Mouse (Mus musculus) limb, embryonic 12.5 days (tissue): ENCODE data around the gene Slco3a1. TPM values are rescaled to one million over a fixed set of nuclear protein-coding genes. Genes with fewer than 3 reads are reported as not detected.
A peak's percentile ranks its signal among the peaks of the same experiment; 100 is the strongest.

Source experiments
- ATAC-seq: fragments of 200-750 bp; cut with Nextera tagmentation; 2 replicates; pipeline ENCODE4 v1.8.0; 2017; ENCODE audit warnings: low read depth, moderate TSS enrichment; ENCODE audit not compliant: insufficient number of reproducible peaks, insufficient read depth, low FRiP score, low TSS enrichment
- H3K27ac ChIP-seq: fragments of 300-500 bp; sonication (generic); 2 replicates; pipeline ENCODE4 v1.5.1; 2016; ENCODE audit warnings: mild to moderate bottlenecking, moderate library complexity
- H3K27me3 ChIP-seq: fragments of 300-500 bp; sonication (generic); 2 replicates; pipeline ENCODE4 v1.6.1; 2016; ENCODE audit warnings: mild to moderate bottlenecking, moderate library complexity
- H3K36me3 ChIP-seq: fragments of 300-500 bp; sonication (generic); 2 replicates; pipeline ENCODE4 v1.6.1; 2016; ENCODE audit warnings: mild to moderate bottlenecking, moderate library complexity
- H3K4me1 ChIP-seq: fragments of 300-500 bp; sonication (generic); replicated peaks from 2 replicates; pipeline ENCODE4 v1.6.1; 2016
- H3K4me2 ChIP-seq: fragments of 300-500 bp; sonication (generic); 2 replicates; pipeline ENCODE4 v1.6.1; 2016; ENCODE audit warnings: mild to moderate bottlenecking, moderate library complexity
- H3K4me3 ChIP-seq: fragments of 300-500 bp; sonication (generic); replicated peaks from 2 replicates; pipeline ENCODE4 v1.5.1; 2016; ENCODE audit warnings: mild to moderate bottlenecking
- H3K9ac ChIP-seq: fragments of 300-500 bp; sonication (generic); replicated peaks from 2 replicates; pipeline ENCODE4 v1.6.1; 2016; ENCODE audit warnings: mild to moderate bottlenecking, moderate library complexity
- H3K9me3 ChIP-seq: fragments of 300-500 bp; sonication (generic); 2 replicates; pipeline ENCODE4 v1.6.1; 2016; ENCODE audit warnings: mild to moderate bottlenecking, moderate library complexity
- WGBS: fragments of 180-500 bp; shearing (Covaris S2); methylation state at CpG from one replicate; pipeline ENCODE4 v1.1.7; 2016; 5-methylcytosine and 5-hydroxymethylcytosine counted together
- polyA plus RNA-seq: library from polyadenylated mRNA; unstranded; fragments of >200 nt; fragmentation: Nextera tagmentation; extraction: Ambion mirVana; gene quantifications from 2 replicates; pipeline ENCODE4 v1.2.1, GENCODE M21; 2016

Gene Slco3a1
- polyA plus RNA-seq, 1 experiment from 2014 or later = 8.2 TPM

DNA sequence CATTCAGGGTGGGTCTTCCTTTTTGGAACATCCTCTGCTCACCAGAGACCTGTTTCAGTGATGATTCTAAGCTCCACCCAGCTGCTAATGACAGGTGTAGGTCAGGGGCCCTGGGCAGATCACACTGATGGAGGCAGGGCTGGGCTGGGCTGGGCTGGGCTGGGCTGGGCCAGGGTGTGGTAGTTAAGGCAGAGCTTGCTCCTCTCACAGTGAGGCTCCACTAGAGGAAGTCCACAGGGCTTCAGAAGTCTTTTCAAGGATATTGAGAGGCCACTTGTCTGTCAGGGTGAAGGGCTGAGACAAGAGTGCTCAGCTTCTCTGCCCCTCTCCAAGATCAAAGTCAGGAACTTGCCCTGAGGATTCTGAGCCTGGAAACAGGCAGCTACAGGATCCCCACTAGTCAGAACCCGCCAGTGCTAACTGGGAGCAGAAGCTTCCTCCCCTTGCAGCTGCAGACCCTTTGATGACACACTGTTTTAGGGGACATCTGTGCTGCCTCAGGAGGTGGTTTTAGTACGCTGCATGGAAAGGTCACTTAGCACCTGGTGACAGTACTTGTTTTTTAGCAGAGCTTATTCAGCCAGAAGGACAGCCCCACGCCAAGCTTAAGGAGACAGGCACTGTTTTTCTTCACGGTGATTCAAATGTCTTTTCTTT lies 213.3 kb downstream of the Slco3a1 start:
- Histone ChIP-seq H3K27me3 (no peaks in the 10 kb centered on the region), H3K4me1 (peaks cover 23% of the 10 kb centered on the region), H3K27ac (0 out of 2 replicates have a peak overlapping the region, but pooled peaks have one; percentile 23), H3K36me3 (no peaks in the 10 kb centered on the region), H3K9ac (no peak overlapping the region), H3K4me3 (no peak overlapping the region), H3K4me2 (no peak overlapping the region), H3K9me3 (no peaks in the 10 kb centered on the region)
- no peak; the same call in 1 of the 2 replicates for ATAC-seq
- WGBS = 20% methylated on average over 4 of the region's 4 CpGs

DNA sequence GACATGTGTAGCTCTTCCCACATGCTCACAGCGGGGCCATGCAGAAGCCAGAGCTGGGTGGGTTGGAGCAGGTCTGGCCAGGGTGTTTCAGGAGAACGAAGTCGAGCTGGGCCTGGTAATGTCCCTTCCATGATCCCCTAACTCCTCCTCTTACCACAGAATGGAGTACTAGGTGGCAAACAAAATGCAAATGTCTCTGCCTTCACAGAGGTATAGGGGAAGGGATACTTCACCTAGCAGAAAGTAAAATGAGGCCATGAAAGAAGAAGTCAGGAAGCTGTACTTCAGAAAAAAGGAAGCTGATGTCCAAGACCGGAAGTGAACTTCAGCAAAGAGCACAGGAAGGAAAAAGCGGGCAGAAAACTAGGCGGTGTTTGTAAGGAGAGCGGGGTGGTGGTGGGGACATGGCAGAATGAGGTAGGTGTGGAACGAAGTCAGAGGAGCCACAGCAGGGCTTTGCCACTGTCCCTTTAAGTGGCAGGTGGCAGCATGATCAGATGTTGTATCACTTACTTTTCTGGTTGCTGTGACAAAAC lies 214.1 kb downstream of the Slco3a1 start:
- Histone ChIP-seq H3K9ac (no peak overlapping the region), H3K9me3 (no peaks in the 10 kb centered on the region), H3K4me3 (no peak overlapping the region), H3K4me2 (no peak overlapping the region), H3K27me3 (no peaks in the 10 kb centered on the region), H3K4me1 (peaks cover 20% of the 10 kb centered on the region), H3K36me3 (no peaks in the 10 kb centered on the region), H3K27ac (no peak overlapping the region)
- ATAC-seq = no peak
- WGBS = 85% methylated on average over 8 of the region's 8 CpGs

DNA sequence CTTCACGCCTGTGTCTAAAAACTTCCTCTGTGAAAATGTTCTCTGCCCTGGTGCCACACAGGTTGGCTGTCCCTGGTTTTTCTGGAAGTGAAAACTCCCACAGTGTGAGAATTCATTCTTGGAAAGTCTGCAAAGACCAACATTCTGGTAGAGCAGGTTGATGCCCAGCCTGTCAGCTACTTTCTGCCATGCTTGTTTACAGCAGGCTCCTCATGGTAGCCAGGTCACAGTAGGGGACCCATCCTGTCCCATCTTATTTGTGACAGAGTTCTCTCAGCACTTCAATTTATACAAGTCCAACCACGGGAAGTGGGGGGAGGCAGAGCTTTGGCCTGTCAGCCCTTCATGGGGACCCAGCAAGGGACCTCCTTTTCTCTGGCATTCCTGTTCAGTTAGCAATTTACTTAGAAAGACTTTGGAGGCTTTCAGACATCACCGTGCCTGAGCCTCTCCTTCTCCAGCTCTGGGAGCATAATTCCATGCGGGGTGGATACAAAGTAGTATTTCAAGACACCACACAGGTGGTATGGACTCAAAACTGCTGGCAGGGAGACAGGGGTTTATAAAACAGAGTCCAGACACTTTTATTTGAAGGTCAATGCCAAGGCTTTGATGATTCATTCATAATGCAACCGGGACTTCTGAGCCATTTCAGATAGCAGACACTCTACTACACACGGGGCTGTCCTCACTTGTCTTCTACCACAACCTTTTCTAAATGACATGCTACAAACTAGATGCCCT lies 216.7 kb downstream of the Slco3a1 start:
- H3K27ac ChIP-seq = no peak overlapping the region
- H3K9me3 ChIP-seq = no peaks in the 10 kb centered on the region
- no peak overlapping the region for H3K4me3 ChIP-seq
- H3K36me3 ChIP-seq = no peaks in the 10 kb centered on the region
- no peak overlapping the region for H3K4me2 ChIP-seq
- H3K4me1 ChIP-seq = peaks cover 14% of the 10 kb centered on the region; the same call in 1 of the 2 replicates
- no peak for ATAC-seq
- no peak overlapping the region for H3K9ac ChIP-seq
- no peaks in the 10 kb centered on the region for H3K27me3 ChIP-seq
- WGBS = 83% methylated on average over 6 of the region's 6 CpGs

DNA sequence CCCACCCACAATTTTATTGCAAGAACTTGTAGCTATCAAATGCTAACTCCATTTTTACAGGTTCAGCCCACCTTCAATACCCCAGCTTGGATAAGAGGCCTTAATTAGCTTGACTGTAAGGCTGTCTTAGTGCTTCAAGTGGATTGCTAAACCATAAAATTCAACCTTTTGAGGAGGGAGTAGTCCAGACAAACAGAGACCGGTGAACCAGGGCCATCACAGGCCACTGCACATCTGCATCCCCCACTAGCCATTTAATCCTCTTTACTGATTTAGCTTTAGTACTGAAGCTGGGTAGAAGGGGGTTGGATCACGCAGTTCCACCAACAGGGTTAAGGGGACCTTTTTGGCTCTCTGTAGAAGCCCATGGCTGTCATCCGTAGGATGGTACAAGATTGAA lies 222.3 kb downstream of the Slco3a1 start:
- H3K9ac ChIP-seq = no peak overlapping the region
- H3K9me3 ChIP-seq = no peaks in the 10 kb centered on the region
- ATAC-seq = no peak
- H3K27ac ChIP-seq = 0 out of 2 replicates have a peak overlapping the region, but pooled peaks have one; percentile 23
- no peak overlapping the region for H3K4me2 ChIP-seq
- H3K4me1 ChIP-seq = peaks cover 20% of the 10 kb centered on the region
- no peaks in the 10 kb centered on the region for H3K27me3 ChIP-seq
- H3K36me3 ChIP-seq = no peaks in the 10 kb centered on the region
- H3K4me3 ChIP-seq = no peak overlapping the region
- 69% methylated on average over 3 of the region's 3 CpGs for WGBS

DNA sequence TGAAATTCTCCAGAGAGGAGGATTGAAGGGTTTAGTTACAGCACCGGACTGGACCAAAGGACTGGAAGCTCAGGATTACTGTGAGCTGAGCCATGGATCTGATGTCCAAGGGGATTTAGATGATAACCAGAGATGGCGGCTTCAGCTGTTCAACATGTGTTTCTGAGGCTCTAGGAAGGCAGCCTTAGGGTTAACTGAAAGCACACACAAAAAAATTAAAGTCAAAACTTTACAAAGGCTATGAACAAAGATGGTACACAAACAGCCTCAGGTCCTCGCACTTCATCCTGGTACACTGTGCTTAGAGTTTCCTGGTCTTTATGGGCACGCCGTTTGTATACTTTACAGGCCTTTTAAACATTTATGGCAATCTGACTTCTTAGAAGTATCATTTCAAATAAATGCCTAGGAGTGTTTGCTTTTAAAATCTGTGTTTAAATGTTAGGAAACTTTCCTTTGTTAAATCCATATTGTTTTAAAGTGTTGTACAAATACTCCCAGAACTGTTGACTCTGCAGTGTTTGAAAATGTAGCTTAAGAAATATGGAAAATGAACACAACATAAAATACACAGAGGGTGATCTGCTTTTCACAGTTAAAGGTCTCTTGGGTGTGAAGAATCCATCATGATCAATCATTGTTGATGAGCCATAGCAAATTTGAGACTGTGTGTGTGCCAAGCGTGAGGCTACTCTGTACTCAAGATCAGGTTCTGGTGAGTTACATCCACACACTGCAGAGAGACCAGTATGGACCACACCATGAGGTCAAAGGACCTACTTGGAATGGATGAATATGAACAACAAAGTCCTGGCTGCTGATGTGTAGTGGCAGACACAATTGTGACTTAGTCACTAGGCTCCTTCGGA lies 223.5 kb downstream of the Slco3a1 start:
- Histone ChIP-seq H3K27me3 (no peaks in the 10 kb centered on the region), H3K36me3 (no peaks in the 10 kb centered on the region), H3K4me1 (peaks cover 20% of the 10 kb centered on the region), H3K9ac (no peak overlapping the region), H3K27ac (peak overlapping the region; percentile 35), H3K4me2 (no peak overlapping the region), H3K4me3 (no peak overlapping the region), H3K9me3 (no peaks in the 10 kb centered on the region)
- ATAC-seq = peak; percentile 74
- WGBS = 36% methylated on average over 7 of the region's 7 CpGs

DNA sequence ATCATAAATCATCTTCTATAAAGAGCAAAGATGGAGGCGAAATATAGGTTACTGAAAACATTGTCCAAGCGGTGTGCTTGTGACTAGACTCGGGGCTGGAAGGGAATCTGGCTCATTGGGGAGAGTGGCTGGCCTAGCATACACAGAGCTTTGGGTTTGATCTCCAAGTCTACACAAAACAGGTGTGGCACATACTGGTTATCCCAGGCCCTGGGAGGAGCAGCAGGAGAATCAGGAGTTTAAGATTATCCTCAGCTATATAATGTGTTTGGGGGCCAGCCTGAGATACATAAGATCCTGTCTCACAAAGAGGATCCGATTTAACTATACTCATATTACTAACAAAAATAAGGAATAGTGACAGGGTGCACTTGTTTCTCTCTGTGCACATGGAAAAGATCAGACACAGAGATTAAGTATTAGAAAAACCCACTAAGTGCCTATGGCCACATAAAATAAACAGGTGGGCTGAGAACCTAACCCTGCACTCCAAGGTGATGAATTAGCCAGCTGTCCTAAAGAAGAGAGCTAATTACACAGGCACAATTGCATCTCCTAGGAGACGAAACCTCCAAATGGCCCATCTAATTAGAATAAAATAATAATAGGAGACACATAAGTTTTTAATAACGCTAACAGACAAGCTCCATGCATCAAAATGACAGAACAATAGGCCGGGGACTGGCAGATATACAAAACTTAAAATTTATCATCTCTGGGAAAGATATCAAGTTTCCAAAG lies 224.3 kb downstream of the Slco3a1 start:
- Histone ChIP-seq H3K36me3 (no peaks in the 10 kb centered on the region), H3K4me3 (no peak overlapping the region), H3K9me3 (no peaks in the 10 kb centered on the region), H3K27ac (peak overlapping the region; percentile 35; the same call in 1 of the 2 replicates), H3K9ac (no peak overlapping the region), H3K27me3 (no peaks in the 10 kb centered on the region), H3K4me1 (peaks cover 20% of the 10 kb centered on the region), H3K4me2 (no peak overlapping the region)
- peak; percentile 79 for ATAC-seq
- WGBS = 57% methylated on average over 7 of the region's 7 CpGs

DNA sequence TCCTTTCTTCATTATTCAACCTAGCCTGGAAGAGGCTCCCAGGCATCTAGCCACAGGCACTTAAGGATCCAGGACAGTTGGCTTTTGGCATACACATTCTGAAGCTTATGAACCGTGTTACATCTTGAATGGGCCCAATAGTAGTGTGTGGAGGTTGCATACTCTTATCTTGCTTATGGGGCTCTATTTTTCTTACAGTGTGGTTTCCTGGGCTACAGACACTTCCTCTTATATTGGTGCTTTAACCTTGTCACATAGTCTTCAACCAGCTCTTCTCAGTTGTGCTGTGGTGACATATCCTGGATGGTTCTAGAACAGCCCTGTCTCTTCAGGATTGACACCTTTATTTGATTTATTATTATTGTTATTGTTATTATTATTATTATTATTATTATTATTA lies 225.6 kb downstream of the Slco3a1 start:
- no peak for ATAC-seq
- Histone ChIP-seq H3K4me3 (no peak overlapping the region), H3K4me1 (peaks cover 24% of the 10 kb centered on the region), H3K27me3 (no peaks in the 10 kb centered on the region), H3K9me3 (no peaks in the 10 kb centered on the region), H3K9ac (no peak overlapping the region), H3K27ac (no peak overlapping the region), H3K36me3 (no peaks in the 10 kb centered on the region), H3K4me2 (no peak overlapping the region)
- WGBS = 76% methylated on average over 1 of the region's 1 CpGs

DNA sequence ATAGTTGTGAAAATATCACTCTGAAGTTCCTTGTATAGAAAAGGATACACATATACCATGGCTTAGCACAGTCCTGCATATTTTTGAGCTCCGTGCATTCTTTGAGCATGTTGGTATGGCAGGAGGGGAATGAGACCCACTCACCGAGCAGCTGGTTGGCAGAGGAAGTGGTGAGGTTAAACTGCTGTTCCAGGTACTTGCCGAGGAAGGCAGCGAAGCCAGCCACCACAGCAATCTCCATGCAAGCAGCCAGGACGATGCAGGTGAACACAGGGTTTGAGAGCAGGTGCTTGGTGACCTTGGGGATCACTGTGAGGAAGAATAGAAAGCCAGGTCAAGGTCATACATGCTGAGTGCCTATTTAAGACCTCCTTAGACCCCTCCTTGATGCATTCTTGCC lies 226.9 kb downstream of the Slco3a1 start:
- WGBS = 93% methylated on average over 5 of the region's 5 CpGs

DNA sequence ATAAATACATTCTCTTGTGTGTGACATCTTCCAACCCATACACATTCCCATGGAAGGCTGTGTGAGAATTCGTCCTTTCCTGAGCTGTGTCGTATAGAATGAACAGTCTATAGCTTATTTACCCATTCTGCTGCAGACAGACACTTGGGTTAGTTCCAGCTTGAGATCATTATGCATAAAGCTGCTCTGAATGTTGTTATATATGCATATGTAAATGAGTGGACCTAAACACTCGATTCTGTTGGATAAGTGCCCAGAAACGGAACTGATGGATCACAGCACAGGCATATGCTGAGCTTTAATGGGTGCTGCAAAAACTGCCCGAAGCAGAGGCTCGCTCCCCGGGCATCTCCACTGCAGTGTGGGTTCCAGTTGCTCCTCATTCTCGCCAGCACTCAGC lies 229.5 kb downstream of the Slco3a1 start:
- peaks cover 15% of the 10 kb centered on the region for H3K4me1 ChIP-seq
- H3K36me3 ChIP-seq = no peaks in the 10 kb centered on the region
- no peak for ATAC-seq
- H3K4me3 ChIP-seq = no peak overlapping the region
- no peak overlapping the region for H3K9ac ChIP-seq
- H3K9me3 ChIP-seq = no peaks in the 10 kb centered on the region
- H3K27me3 ChIP-seq = no peaks in the 10 kb centered on the region
- H3K4me2 ChIP-seq = no peak overlapping the region
- 79% methylated on average over 8 of the region's 8 CpGs for WGBS
- no peak overlapping the region for H3K27ac ChIP-seq

More for the DNA sequence above, 226.9 kb downstream of the Slco3a1 start:
- no peak overlapping the region for H3K4me2 ChIP-seq
- no peak overlapping the region for H3K4me3 ChIP-seq
- peaks cover 31% of the 10 kb centered on the region for H3K4me1 ChIP-seq
- ATAC-seq = no peak
- H3K36me3 ChIP-seq = no peaks in the 10 kb centered on the region
- no peaks in the 10 kb centered on the region for H3K9me3 ChIP-seq
- H3K9ac ChIP-seq = no peak overlapping the region
- H3K27ac ChIP-seq = no peak overlapping the region
- H3K27me3 ChIP-seq = no peaks in the 10 kb centered on the region

DNA sequence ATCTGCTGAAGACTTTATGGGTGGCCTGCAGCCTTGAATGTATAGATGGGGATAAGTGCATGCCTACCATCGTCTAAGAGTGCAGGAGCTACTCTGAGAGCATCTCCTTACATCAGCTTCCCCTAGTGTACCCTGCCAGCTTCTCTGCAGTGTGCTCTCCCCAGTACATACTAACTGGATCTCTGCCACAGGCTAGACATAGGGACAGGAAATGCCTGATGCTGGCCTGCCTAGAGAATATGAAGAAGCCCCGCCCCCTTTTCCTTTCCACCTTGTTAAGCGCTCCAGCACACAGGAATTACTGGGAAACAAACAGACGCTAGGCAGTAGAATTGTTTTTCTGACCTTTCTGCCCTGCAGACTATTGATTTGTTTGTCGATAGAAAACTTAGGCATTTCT lies 230.9 kb downstream of the Slco3a1 start:
- H3K36me3 ChIP-seq = no peaks in the 10 kb centered on the region
- H3K9me3 ChIP-seq = no peaks in the 10 kb centered on the region
- H3K4me2 ChIP-seq = no peak overlapping the region
- peak; percentile 67; the same call in 1 of the 2 replicates for ATAC-seq
- H3K4me1 ChIP-seq = peaks cover 11% of the 10 kb centered on the region
- H3K27ac ChIP-seq = no peak overlapping the region
- 45% methylated on average over 5 of the region's 5 CpGs for WGBS
- no peak overlapping the region for H3K4me3 ChIP-seq
- no peaks in the 10 kb centered on the region for H3K27me3 ChIP-seq
- no peak overlapping the region for H3K9ac ChIP-seq
